Mouse (Mus musculus) forebrain, embryonic 11.5 days (tissue): ENCODE measurements around the gene Insig1. TPM values are rescaled to one million over a fixed set of nuclear protein-coding genes. Genes with fewer than 3 reads are reported as not detected.

ENCODE experiments used
- ATAC-seq: fragments of 200-750 bp; cut with Nextera tagmentation; replicated peaks from 2 replicates; pipeline ENCODE4 v1.8.0; 2017; ENCODE audit warnings: moderate TSS enrichment; ENCODE audit not compliant: low FRiP score
- DNase-seq: peaks from one replicate; pipeline ENCODE4 v3.0.0-alpha.2; 2017; ENCODE audit warnings: low spot score
- H3K27ac ChIP-seq: fragments of 300-500 bp; sonication (generic); 2 replicates; pipeline ENCODE4 v1.5.1; 2014; ENCODE audit warnings: low read depth, low read length
- H3K27me3 ChIP-seq: fragments of 300-500 bp; sonication (generic); 2 replicates; pipeline ENCODE4 v1.6.1; 2014; ENCODE audit warnings: mild to moderate bottlenecking, low read length, mixed read lengths; ENCODE audit not compliant: control insufficient read depth, insufficient read depth
- H3K36me3 ChIP-seq: fragments of 300-500 bp; sonication (generic); 2 replicates; pipeline ENCODE4 v1.6.1; 2014; ENCODE audit warnings: mild to moderate bottlenecking, low read length, moderate library complexity, mixed read lengths; ENCODE audit not compliant: control insufficient read depth, insufficient read depth
- H3K4me1 ChIP-seq: fragments of 300-500 bp; sonication (generic); replicated peaks from 2 replicates; pipeline ENCODE4 v1.6.1; 2014; ENCODE audit warnings: low read length, mixed read lengths; ENCODE audit not compliant: control insufficient read depth, insufficient read depth
- H3K4me2 ChIP-seq: fragments of 300-500 bp; sonication (generic); 2 replicates; pipeline ENCODE4 v1.6.1; 2014; ENCODE audit warnings: low read depth, mild to moderate bottlenecking, low read length, moderate library complexity, mixed read lengths; ENCODE audit not compliant: severe bottlenecking
- H3K4me3 ChIP-seq: fragments of 300-500 bp; sonication (generic); 2 replicates; pipeline ENCODE4 v1.5.1; 2014; ENCODE audit warnings: low read depth, low read length
- H3K9ac ChIP-seq: fragments of 300-500 bp; sonication (generic); 2 replicates; pipeline ENCODE4 v1.6.1; 2014; ENCODE audit warnings: low read length
- H3K9me3 ChIP-seq: fragments of 300-500 bp; sonication (generic); 2 replicates; pipeline ENCODE4 v1.6.1; 2016; ENCODE audit warnings: low read length, mixed read lengths; ENCODE audit not compliant: control insufficient read depth
- WGBS: fragments of 180-500 bp; shearing (Covaris S2); extraction: QIAGEN DNeasy Blood & Tissue Kit; methylation state at CpG from one replicate; pipeline ENCODE4 v1.1.7; 2014; 5-methylcytosine and 5-hydroxymethylcytosine counted together
- polyA plus RNA-seq: library from polyadenylated mRNA; unstranded; fragments of >200 nt; fragmentation: Nextera tagmentation; extraction: Ambion mirVana; gene quantifications from 2 replicates; pipeline ENCODE4 v1.2.1, GENCODE M21; 2014

The Insig1 gene
- polyA plus RNA-seq, 1 experiment from 2014 or later: 102 TPM

- no peak overlapping the region for H3K4me2 ChIP-seq
- no peaks in the 10 kb centered on the region for H3K36me3 ChIP-seq
- H3K27ac ChIP-seq: no peak overlapping the region
- ATAC-seq (no peak), DNase-seq (no peak)
- no peak overlapping the region for H3K4me3 ChIP-seq
- H3K9me3 ChIP-seq: peaks cover 5% of the 10 kb centered on the region; the same call in 1 of the 2 replicates
- no peak overlapping the region for H3K9ac ChIP-seq
- no peaks in the 10 kb centered on the region for H3K4me1 ChIP-seq
- H3K27me3 ChIP-seq: no peaks in the 10 kb centered on the region
- 84% methylated on average over 3 of the region's 3 CpGs for WGBS
Measured at GRCm38 (mm10) chr5:28046966-28047365, 24.2 kb upstream of the Insig1 start.

- 81% methylated on average over 1 of the region's 1 CpGs for WGBS
- ATAC-seq: no peak
Measured at GRCm38 (mm10) chr5:28047961-28048360, 23.2 kb upstream of the Insig1 start.

GRCm38 (mm10) chr5:28055450-28055849 lies 15.7 kb upstream of the Insig1 start:
- WGBS: 54% methylated on average over 2 of the region's 2 CpGs
- no peak overlapping the region for H3K9ac ChIP-seq
- H3K4me3 ChIP-seq: no peak overlapping the region
- DNase-seq (no peak), ATAC-seq (no peak)
- H3K36me3 ChIP-seq: no peaks in the 10 kb centered on the region
- H3K4me2 ChIP-seq: no peak overlapping the region
- no peaks in the 10 kb centered on the region for H3K4me1 ChIP-seq
- H3K27ac ChIP-seq: no peak overlapping the region
- H3K27me3 ChIP-seq: no peaks in the 10 kb centered on the region
- H3K9me3 ChIP-seq: no peaks in the 10 kb centered on the region

More at GRCm38 (mm10) chr5:28047961-28048360, 23.2 kb upstream of the Insig1 start:
- no peak for DNase-seq
- Histone ChIP-seq H3K36me3 (no peaks in the 10 kb centered on the region), H3K4me3 (no peak overlapping the region), H3K27ac (no peak overlapping the region), H3K9me3 (peaks cover 5% of the 10 kb centered on the region; the same call in 1 of the 2 replicates), H3K4me1 (no peaks in the 10 kb centered on the region), H3K27me3 (no peaks in the 10 kb centered on the region), H3K9ac (no peak overlapping the region), H3K4me2 (no peak overlapping the region)

- 87% methylated on average over 3 of the region's 3 CpGs for WGBS
- H3K27me3 ChIP-seq: no peaks in the 10 kb centered on the region
- H3K27ac ChIP-seq: no peak overlapping the region
- DNase-seq: no peak
- no peaks in the 10 kb centered on the region for H3K9me3 ChIP-seq
- no peak overlapping the region for H3K4me3 ChIP-seq
- no peaks in the 10 kb centered on the region for H3K4me1 ChIP-seq
- no peak overlapping the region for H3K4me2 ChIP-seq
- no peaks in the 10 kb centered on the region for H3K36me3 ChIP-seq
- H3K9ac ChIP-seq: no peak overlapping the region
- no peak for ATAC-seq
Measured at GRCm38 (mm10) chr5:28056877-28057276, 14.3 kb upstream of the Insig1 start.

GRCm38 (mm10) chr5:28060506-28060905 lies 10.7 kb upstream of the Insig1 start:
- ATAC-seq: no peak
- no peak overlapping the region for H3K4me2 ChIP-seq
- no peak for DNase-seq
- no peaks in the 10 kb centered on the region for H3K9me3 ChIP-seq
- no peaks in the 10 kb centered on the region for H3K27me3 ChIP-seq
- no peaks in the 10 kb centered on the region for H3K4me1 ChIP-seq
- H3K9ac ChIP-seq: no peak overlapping the region
- no peak overlapping the region for H3K4me3 ChIP-seq
- H3K36me3 ChIP-seq: no peaks in the 10 kb centered on the region
- no peak overlapping the region for H3K27ac ChIP-seq

- H3K4me3 ChIP-seq: no peak overlapping the region
- H3K27ac ChIP-seq: no peak overlapping the region
- 82% methylated on average over 6 of the region's 6 CpGs for WGBS
- H3K27me3 ChIP-seq: no peaks in the 10 kb centered on the region
- H3K9ac ChIP-seq: no peak overlapping the region
- no peak overlapping the region for H3K4me2 ChIP-seq
- H3K9me3 ChIP-seq: no peaks in the 10 kb centered on the region
- DNase-seq (no peak), ATAC-seq (no peak)
- no peaks in the 10 kb centered on the region for H3K4me1 ChIP-seq
- H3K36me3 ChIP-seq: no peaks in the 10 kb centered on the region
Measured at GRCm38 (mm10) chr5:28061011-28061410, 10.2 kb upstream of the Insig1 start.

GRCm38 (mm10) chr5:28063989-28064624 lies 7.1 kb upstream of the Insig1 start:
- Histone ChIP-seq H3K27me3 (no peaks in the 10 kb centered on the region), H3K27ac (no peak overlapping the region), H3K4me1 (no peaks in the 10 kb centered on the region), H3K36me3 (no peaks in the 10 kb centered on the region), H3K4me2 (no peak overlapping the region), H3K4me3 (no peak overlapping the region), H3K9ac (no peak overlapping the region), H3K9me3 (no peaks in the 10 kb centered on the region)
- WGBS: 72% methylated on average over 3 of the region's 3 CpGs
- no peak for DNase-seq
- no peak for ATAC-seq

- peaks cover 4% of the 10 kb centered on the region for H3K4me1 ChIP-seq
- H3K27me3 ChIP-seq: no peaks in the 10 kb centered on the region
- H3K9ac ChIP-seq: no peak overlapping the region
- H3K4me3 ChIP-seq: no peak overlapping the region
- no peaks in the 10 kb centered on the region for H3K36me3 ChIP-seq
- 85% methylated on average over 4 of the region's 4 CpGs for WGBS
- no peak overlapping the region for H3K27ac ChIP-seq
- H3K4me2 ChIP-seq: no peak overlapping the region
- DNase-seq: no peak
- no peaks in the 10 kb centered on the region for H3K9me3 ChIP-seq
- no peak for ATAC-seq
Measured at GRCm38 (mm10) chr5:28065275-28065674, 5.9 kb upstream of the Insig1 start.

- ATAC-seq: no peak
- Histone ChIP-seq H3K4me3 (no peak overlapping the region), H3K27ac (no peak overlapping the region), H3K4me2 (no peak overlapping the region), H3K4me1 (peaks cover 5% of the 10 kb centered on the region), H3K27me3 (no peaks in the 10 kb centered on the region), H3K9me3 (no peaks in the 10 kb centered on the region), H3K9ac (no peak overlapping the region), H3K36me3 (no peaks in the 10 kb centered on the region)
- 67% methylated on average over 5 of the region's 5 CpGs for WGBS
- DNase-seq: no peak
Measured at GRCm38 (mm10) chr5:28066311-28066710, 4.9 kb upstream of the Insig1 start.
